Mouse (Mus musculus): ENCODE measurements around the gene Klhl11. TPM values are rescaled to one million over a fixed set of nuclear protein-coding genes. Genes with fewer than 3 reads are reported as not detected.
A peak's percentile ranks its signal among the peaks of the same experiment; 100 is the strongest.

Gene Klhl11
- polyA plus RNA-seq, 1 experiment from 2014 or later: 18.8 TPM

DNA sequence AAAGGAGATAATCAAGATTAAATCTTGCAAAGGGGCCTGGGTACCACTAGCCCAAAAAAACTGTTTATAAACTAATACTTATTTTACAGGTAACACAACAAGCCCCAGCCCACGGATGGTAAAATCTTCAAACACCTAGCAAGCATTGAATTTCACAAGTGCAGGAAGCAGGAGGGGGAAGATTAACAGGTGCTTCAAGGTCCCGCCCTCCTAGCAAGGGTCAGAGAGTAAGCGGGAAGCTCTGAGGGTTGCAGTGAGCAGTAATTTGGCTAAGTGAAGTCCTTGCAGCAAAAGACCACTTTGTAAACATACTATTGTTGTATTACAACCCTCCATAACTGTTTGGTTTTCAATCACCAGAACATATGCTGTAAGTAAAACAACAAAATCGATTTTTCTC, 15.3 kb downstream of the Klhl11 start:
- H3K4me2 ChIP-seq (ENCODE audit: low read length): no peak overlapping the region
- DNase-seq (no peak), ATAC-seq (ENCODE audit: low FRiP score, low TSS enrichment) (no peak)
- no peak overlapping the region for H3K9ac ChIP-seq (replicated peaks; ENCODE audit: low read length)
- no peaks in the 10 kb centered on the region for H3K27me3 ChIP-seq (ENCODE audit: control insufficient read depth, insufficient read depth, low read length)
- no peak overlapping the region for H3K27ac ChIP-seq (replicated peaks; ENCODE audit: low read depth, low read length)
- WGBS: 87% methylated on average over 4 of the region's 4 CpGs
- H3K4me3 ChIP-seq (replicated peaks; ENCODE audit: low read depth, low read length): no peak overlapping the region
- no peaks in the 10 kb centered on the region for H3K4me1 ChIP-seq (ENCODE audit: control insufficient read depth, insufficient read depth, low read length)
- H3K9me3 ChIP-seq (ENCODE audit: control insufficient read depth, low read length): no peaks in the 10 kb centered on the region
- H3K36me3 ChIP-seq (ENCODE audit: control insufficient read depth, insufficient read depth, low read length): peaks cover 32% of the 10 kb centered on the region

DNA sequence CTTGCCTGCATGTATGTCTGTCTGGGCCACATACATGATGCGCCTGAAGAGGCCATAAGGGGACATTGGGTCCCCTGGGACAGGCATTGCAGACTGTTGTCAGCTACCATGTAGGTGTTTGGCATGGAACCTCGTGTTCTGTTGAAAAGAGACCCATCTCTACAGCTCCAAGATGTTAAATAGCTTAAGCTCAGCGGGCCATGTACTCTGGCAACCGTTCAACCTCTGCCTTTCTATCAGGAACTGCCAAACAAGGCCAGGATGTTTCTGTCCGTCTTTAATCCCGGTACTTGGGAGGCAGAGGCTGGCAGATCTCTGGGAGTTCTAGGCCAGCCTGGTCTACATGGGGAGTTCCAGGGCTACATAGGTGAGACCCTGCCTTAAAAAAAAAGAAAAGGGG, 29.9 kb downstream of the Klhl11 start:
- H3K4me1 ChIP-seq (ENCODE audit: control insufficient read depth, insufficient read depth, low read length): peaks cover 11% of the 10 kb centered on the region; the same call in 1 of the 2 replicates
- no peak overlapping the region for H3K9ac ChIP-seq (replicated peaks; ENCODE audit: low read length)
- 90% methylated on average over 6 of the region's 6 CpGs for WGBS
- H3K4me3 ChIP-seq (replicated peaks; ENCODE audit: low read depth, low read length): no peak overlapping the region
- H3K9me3 ChIP-seq (ENCODE audit: control insufficient read depth, low read length): no peaks in the 10 kb centered on the region
- DNase-seq (no peak), ATAC-seq (ENCODE audit: low FRiP score, low TSS enrichment) (no peak)
- H3K4me2 ChIP-seq (ENCODE audit: low read length): no peak overlapping the region
- H3K27ac ChIP-seq (replicated peaks; ENCODE audit: low read depth, low read length): no peak overlapping the region
- H3K27me3 ChIP-seq (ENCODE audit: control insufficient read depth, insufficient read depth, low read length): no peaks in the 10 kb centered on the region
- peaks cover 4% of the 10 kb centered on the region for H3K36me3 ChIP-seq (ENCODE audit: control insufficient read depth, insufficient read depth, low read length)

DNA sequence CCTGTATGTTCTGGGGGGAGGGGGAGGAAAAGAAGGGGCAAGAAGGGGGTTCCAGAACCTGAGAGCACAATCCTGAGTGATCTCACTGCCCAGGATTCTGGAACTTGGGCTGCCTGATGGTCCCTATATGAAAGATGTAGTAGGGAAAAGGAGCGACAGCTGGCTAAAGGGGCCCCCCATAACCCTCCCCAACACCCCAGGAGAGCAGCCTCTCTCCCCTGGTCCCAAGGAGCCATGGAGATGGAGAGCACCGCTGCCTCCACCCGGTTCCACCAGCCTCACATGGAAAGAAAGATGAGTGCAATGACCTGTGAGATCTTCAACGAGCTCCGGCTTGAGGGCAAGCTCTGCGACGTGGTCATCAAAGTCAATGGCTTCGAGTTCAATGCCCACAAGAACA, 30.7 kb downstream of the Klhl11 start, which contains the start of the genes Nt5c3b and Klhl10:
Nt5c3b (minus strand) TSS at position 12 of the 400 bp plus-strand sequence.
Klhl10 (plus strand) TSS at position 121 of the 400 bp plus-strand sequence.
- H3K27me3 ChIP-seq (ENCODE audit: control insufficient read depth, insufficient read depth, low read length): no peaks in the 10 kb centered on the region
- peak within 1 kb of the TSS; percentile 84 for H3K9ac ChIP-seq (replicated peaks; ENCODE audit: low read length)
- no peak for ATAC-seq (ENCODE audit: low FRiP score, low TSS enrichment)
- no peak for DNase-seq
- H3K4me2 ChIP-seq (ENCODE audit: low read length): peak within 1 kb of the TSS; percentile 71
- peaks cover 11% of the 10 kb centered on the region; the same call in 1 of the 2 replicates for H3K4me1 ChIP-seq (ENCODE audit: control insufficient read depth, insufficient read depth, low read length)
- peak within 1 kb of the TSS; percentile 66 for H3K27ac ChIP-seq (replicated peaks; ENCODE audit: low read depth, low read length)
- no peaks in the 10 kb centered on the region for H3K9me3 ChIP-seq (ENCODE audit: control insufficient read depth, low read length)
- peak within 1 kb of the TSS; percentile 68 for H3K4me3 ChIP-seq (replicated peaks; ENCODE audit: low read depth, low read length)
- H3K36me3 ChIP-seq (ENCODE audit: control insufficient read depth, insufficient read depth, low read length): peaks cover 12% of the 10 kb centered on the region
- 89% methylated on average over 8 of the region's 8 CpGs for WGBS

DNA sequence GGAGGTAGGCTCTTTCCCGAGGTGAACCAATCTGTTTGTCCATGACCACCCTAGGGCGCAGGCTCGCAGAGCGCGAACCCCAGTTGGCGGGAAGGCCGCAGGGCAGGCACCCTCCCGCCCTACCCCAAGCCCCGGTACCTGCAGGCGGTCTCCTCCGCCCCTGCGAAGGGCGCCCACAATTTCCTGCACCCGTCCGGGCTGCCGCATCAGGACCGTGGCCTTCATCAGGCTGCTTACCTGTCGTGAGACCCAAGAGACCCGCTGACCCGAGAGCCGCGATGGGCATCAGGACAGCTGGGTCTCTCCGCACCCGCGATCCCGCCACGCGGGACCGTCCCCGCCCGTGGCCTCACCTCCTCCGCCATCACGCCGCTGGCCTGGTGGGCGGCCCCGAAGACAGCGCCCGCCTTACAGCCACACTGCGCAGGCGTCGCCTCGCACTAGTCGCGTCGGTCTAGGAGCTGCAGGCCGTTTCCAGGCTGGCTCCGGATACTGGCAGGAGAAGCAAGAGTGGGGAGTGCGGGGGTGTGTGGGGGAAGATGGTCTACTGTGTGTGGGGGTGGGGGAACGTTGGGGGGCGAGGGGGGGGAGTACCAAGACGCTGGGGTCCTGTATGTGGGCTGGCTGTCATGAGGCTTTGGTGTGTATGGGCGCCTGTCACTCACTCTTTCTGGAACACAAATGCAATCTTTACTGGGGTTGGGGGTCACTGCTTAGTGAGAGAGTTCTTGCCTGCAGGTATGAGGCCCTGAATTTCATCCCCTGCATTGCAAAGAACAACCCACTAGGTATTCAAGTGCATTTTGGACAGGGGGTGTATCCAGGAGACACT, 31.6 kb downstream of the Klhl11 start:
- DNase-seq (peak; percentile 94), ATAC-seq (ENCODE audit: low FRiP score, low TSS enrichment) (peak; percentile 92)
- H3K9me3 ChIP-seq (ENCODE audit: control insufficient read depth, low read length): no peaks in the 10 kb centered on the region
- H3K4me2 ChIP-seq (ENCODE audit: low read length): peak overlapping the region; percentile 71
- peak overlapping the region; percentile 84 for H3K9ac ChIP-seq (replicated peaks; ENCODE audit: low read length)
- peaks cover 11% of the 10 kb centered on the region; the same call in 1 of the 2 replicates for H3K4me1 ChIP-seq (ENCODE audit: control insufficient read depth, insufficient read depth, low read length)
- H3K27ac ChIP-seq (replicated peaks; ENCODE audit: low read depth, low read length): peak overlapping the region; percentile 66
- H3K27me3 ChIP-seq (ENCODE audit: control insufficient read depth, insufficient read depth, low read length): no peaks in the 10 kb centered on the region
- H3K36me3 ChIP-seq (ENCODE audit: control insufficient read depth, insufficient read depth, low read length): peaks cover 20% of the 10 kb centered on the region
- 2% methylated on average over 52 of the region's 52 CpGs for WGBS
- peak overlapping the region; percentile 68 for H3K4me3 ChIP-seq (replicated peaks; ENCODE audit: low read depth, low read length)

DNA sequence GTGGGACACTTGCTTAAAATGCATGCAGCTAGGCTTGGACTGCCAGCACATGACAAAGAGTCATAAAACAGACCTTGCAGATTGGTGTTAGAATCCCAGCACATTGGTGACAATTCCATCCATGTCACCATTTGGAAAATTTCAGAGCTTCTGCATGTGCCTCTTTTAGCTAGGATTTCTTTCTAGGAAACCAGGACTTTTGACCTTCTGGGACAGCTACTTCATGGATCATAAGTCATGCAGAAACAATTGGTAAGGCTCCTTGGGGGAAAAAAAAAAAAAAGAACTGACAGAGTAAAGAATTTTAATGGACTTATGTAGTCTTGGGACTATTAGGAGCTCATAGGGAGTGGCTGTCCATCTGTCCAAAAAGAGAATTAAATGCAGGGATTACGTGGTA, 34.6 kb downstream of the Klhl11 start:
- H3K4me3 ChIP-seq (replicated peaks; ENCODE audit: low read depth, low read length): no peak overlapping the region

DNA sequence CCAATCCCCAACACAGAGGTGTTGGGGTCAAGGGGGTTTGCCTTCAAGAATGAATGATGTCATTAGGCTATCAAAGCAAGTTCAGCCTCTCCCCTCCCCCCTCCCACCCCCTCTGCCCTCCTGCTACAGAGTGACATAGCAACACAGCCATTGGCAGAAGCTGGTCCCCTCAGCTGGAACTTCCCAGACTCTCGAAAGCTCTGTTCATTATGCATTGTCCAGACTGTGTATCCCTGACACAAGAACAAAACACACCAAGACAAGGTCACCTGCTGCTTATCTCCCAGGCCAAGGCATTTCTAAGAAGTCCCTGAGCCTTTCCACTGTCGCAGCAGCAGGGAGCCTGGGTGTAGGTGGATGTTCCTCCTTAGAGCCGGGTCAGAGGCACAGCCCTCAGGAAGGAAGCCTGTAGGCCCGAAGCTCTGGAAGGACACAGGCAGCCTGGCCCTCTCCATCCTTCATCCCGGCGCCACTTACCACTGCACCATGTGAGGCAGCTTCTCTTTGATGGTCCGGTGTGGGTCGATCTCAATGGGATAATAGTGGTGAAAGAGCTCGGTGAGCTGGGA, 36.8 kb downstream of the Klhl11 start:
- no peaks in the 10 kb centered on the region for H3K27me3 ChIP-seq (ENCODE audit: control insufficient read depth, insufficient read depth, low read length)
- no peak for ATAC-seq (ENCODE audit: low FRiP score, low TSS enrichment)
- WGBS: 15% methylated on average over 9 of the region's 9 CpGs
- H3K4me1 ChIP-seq (ENCODE audit: control insufficient read depth, insufficient read depth, low read length): peaks cover 8% of the 10 kb centered on the region; the same call in 1 of the 2 replicates
- H3K27ac ChIP-seq (replicated peaks; ENCODE audit: low read depth, low read length): no peak overlapping the region
- no peak overlapping the region for H3K9ac ChIP-seq (replicated peaks; ENCODE audit: low read length)
- no peak for DNase-seq
- no peak overlapping the region for H3K4me3 ChIP-seq (replicated peaks; ENCODE audit: low read depth, low read length)
- H3K9me3 ChIP-seq (ENCODE audit: control insufficient read depth, low read length): no peaks in the 10 kb centered on the region
- H3K36me3 ChIP-seq (ENCODE audit: control insufficient read depth, insufficient read depth, low read length): peaks cover 47% of the 10 kb centered on the region
- H3K4me2 ChIP-seq (ENCODE audit: low read length): no peak overlapping the region

More for the DNA sequence above, 34.6 kb downstream of the Klhl11 start:
- Histone ChIP-seq H3K36me3 (ENCODE audit: control insufficient read depth, insufficient read depth, low read length) (peaks cover 39% of the 10 kb centered on the region), H3K4me1 (ENCODE audit: control insufficient read depth, insufficient read depth, low read length) (peaks cover 11% of the 10 kb centered on the region; the same call in 1 of the 2 replicates), H3K4me2 (ENCODE audit: low read length) (no peak overlapping the region), H3K27ac (replicated peaks; ENCODE audit: low read depth, low read length) (no peak overlapping the region), H3K9ac (replicated peaks; ENCODE audit: low read length) (no peak overlapping the region), H3K27me3 (ENCODE audit: control insufficient read depth, insufficient read depth, low read length) (no peaks in the 10 kb centered on the region), H3K9me3 (ENCODE audit: control insufficient read depth, low read length) (no peaks in the 10 kb centered on the region)
- ATAC-seq (ENCODE audit: low FRiP score, low TSS enrichment): no peak
- 56% methylated on average over 1 of the region's 1 CpGs for WGBS
- no peak for DNase-seq

DNA sequence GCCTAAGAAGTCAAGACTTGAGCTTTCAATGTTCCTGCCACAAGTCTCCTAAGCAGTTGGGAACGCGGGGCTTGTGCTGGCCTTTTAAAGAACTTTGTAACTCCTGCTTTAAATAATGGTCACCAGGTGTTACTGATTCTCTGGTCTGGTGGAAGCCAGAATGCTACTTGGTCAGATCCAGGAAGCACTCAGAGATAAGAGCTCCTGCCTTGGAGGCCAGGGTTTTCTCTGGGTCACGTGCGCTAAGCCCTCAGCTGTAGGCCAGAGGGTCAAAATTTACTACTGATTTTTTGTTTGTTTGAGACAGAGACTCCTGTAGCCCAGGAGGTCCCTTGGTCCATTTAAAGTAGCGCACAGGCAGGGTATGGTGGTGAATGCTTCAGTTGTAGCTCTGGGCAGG, 40.5 kb downstream of the Klhl11 start:
- 97% methylated on average over 5 of the region's 5 CpGs for WGBS
- Histone ChIP-seq H3K27ac (replicated peaks; ENCODE audit: low read depth, low read length) (no peak overlapping the region), H3K36me3 (ENCODE audit: control insufficient read depth, insufficient read depth, low read length) (peaks cover 56% of the 10 kb centered on the region), H3K9me3 (ENCODE audit: control insufficient read depth, low read length) (no peaks in the 10 kb centered on the region), H3K4me1 (ENCODE audit: control insufficient read depth, insufficient read depth, low read length) (no peaks in the 10 kb centered on the region), H3K9ac (replicated peaks; ENCODE audit: low read length) (no peak overlapping the region), H3K4me3 (replicated peaks; ENCODE audit: low read depth, low read length) (no peak overlapping the region), H3K4me2 (ENCODE audit: low read length) (no peak overlapping the region), H3K27me3 (ENCODE audit: control insufficient read depth, insufficient read depth, low read length) (no peaks in the 10 kb centered on the region)
- no peak for DNase-seq
- no peak for ATAC-seq (ENCODE audit: low FRiP score, low TSS enrichment)

DNA sequence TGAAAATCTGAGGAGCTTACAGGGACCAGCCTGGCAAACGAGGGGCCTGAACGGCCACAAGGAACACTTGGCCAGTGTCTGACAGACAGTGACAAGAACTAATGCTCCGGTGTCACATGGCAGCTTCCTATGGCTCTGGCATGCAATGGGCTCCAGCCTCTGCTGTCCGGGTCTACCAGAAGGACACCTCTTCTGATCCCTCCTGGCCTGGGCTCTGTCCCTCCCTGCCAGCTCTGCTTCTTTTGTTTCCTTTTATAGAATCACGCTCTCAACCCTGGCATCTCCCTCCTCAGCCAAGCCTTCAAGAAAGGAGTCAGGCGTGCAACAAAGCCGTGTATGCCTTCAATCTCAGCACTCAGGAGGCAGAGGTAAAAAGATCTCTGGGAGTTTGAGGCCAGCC, 42.5 kb downstream of the Klhl11 start:
- no peaks in the 10 kb centered on the region for H3K4me1 ChIP-seq (ENCODE audit: control insufficient read depth, insufficient read depth, low read length)
- H3K27me3 ChIP-seq (ENCODE audit: control insufficient read depth, insufficient read depth, low read length): no peaks in the 10 kb centered on the region
- WGBS: 84% methylated on average over 7 of the region's 7 CpGs
- no peak overlapping the region for H3K9ac ChIP-seq (replicated peaks; ENCODE audit: low read length)
- H3K27ac ChIP-seq (replicated peaks; ENCODE audit: low read depth, low read length): no peak overlapping the region
- no peaks in the 10 kb centered on the region for H3K9me3 ChIP-seq (ENCODE audit: control insufficient read depth, low read length)
- H3K36me3 ChIP-seq (ENCODE audit: control insufficient read depth, insufficient read depth, low read length): peaks cover 38% of the 10 kb centered on the region
- DNase-seq (no peak), ATAC-seq (ENCODE audit: low FRiP score, low TSS enrichment) (no peak)
- no peak overlapping the region for H3K4me2 ChIP-seq (ENCODE audit: low read length)
- H3K4me3 ChIP-seq (replicated peaks; ENCODE audit: low read depth, low read length): no peak overlapping the region
